Mouse (Mus musculus) layer of hippocampus, adult 8-10 months (tissue): ENCODE measurements at regions not wholly inside any gene's neighbourhood (a gene's known extent, or its start where the extent isn't known, plus 50 kb on each side); places are given as distances from the start of the nearest gene placed in this dataset.
"Not testable (repeated sequence)": the region's sequence is repeated elsewhere in the genome, so short reads cannot be mapped to it uniquely, and the experiment has no call there.

Experiments
- DNase-seq, 2 experiments: peaks; one replicate each; pipeline ENCODE4 v3.0.0; 2022; ENCODE audit warnings: low spot score in 2 of 2

GRCm38 (mm10) chr3:5806947-5807575, 56.5 kb downstream of the Gm8797 start:
- DNase-seq = no peak

- no peak for DNase-seq
Observed at GRCm38 (mm10) chr3:5811071-5811590, 60.5 kb downstream of the Gm8797 start.

GRCm38 (mm10) chr3:5820243-5820642, 69.6 kb downstream of the Gm8797 start:
- DNase-seq = not testable (repeated sequence)

GRCm38 (mm10) chr3:5860237-5860636, 109.6 kb downstream of the Gm8797 start:
- peak; percentile 100 for DNase-seq

- DNase-seq = no peak
Observed at GRCm38 (mm10) chr3:5870407-5870806, 119.8 kb downstream of the Gm8797 start.

- no peak for DNase-seq
Observed at GRCm38 (mm10) chr3:5879113-5879512, 128.5 kb downstream of the Gm8797 start.

GRCm38 (mm10) chr3:5917536-5917935, 166.9 kb downstream of the Gm8797 start:
- DNase-seq = no peak

- not testable (repeated sequence) for DNase-seq
Observed at GRCm38 (mm10) chr3:5950243-5950642, 199.6 kb downstream of the Gm8797 start.

GRCm38 (mm10) chr3:5989011-5989645, 238.5 kb downstream of the Gm8797 start:
- DNase-seq = not testable (repeated sequence)

- DNase-seq = no peak
Observed at GRCm38 (mm10) chr3:6004423-6004822, 253.8 kb downstream of the Gm8797 start.

GRCm38 (mm10) chr3:6018749-6019148, 268.1 kb downstream of the Gm8797 start:
- no peak for DNase-seq

- not testable (repeated sequence) for DNase-seq
Observed at GRCm38 (mm10) chr3:6041325-6041724, 290.7 kb downstream of the Gm8797 start.

- no peak for DNase-seq
Observed at GRCm38 (mm10) chr3:6049472-6050045, 299.0 kb downstream of the Gm8797 start.

- DNase-seq = no peak
Observed at GRCm38 (mm10) chr3:6051901-6052300, 301.3 kb downstream of the Gm8797 start.

GRCm38 (mm10) chr3:6083855-6084254, 333.2 kb downstream of the Gm8797 start:
- no peak for DNase-seq

- no peak for DNase-seq
Observed at GRCm38 (mm10) chr3:6087267-6087666, 336.7 kb downstream of the Gm8797 start.

GRCm38 (mm10) chr3:6093931-6094330, 343.3 kb downstream of the Gm8797 start:
- DNase-seq = no peak

- not testable (repeated sequence) for DNase-seq
Observed at GRCm38 (mm10) chr3:6094410-6094809, 343.8 kb downstream of the Gm8797 start.

- no peak for DNase-seq
Observed at GRCm38 (mm10) chr3:6100863-6101262, 350.3 kb downstream of the Gm8797 start.

GRCm38 (mm10) chr3:6102866-6103265, 352.3 kb downstream of the Gm8797 start:
- DNase-seq = no peak

- no peak for DNase-seq
Observed at GRCm38 (mm10) chr3:6106659-6107058, 356.1 kb downstream of the Gm8797 start.

- no peak for DNase-seq
Observed at GRCm38 (mm10) chr3:6107377-6108155, 357.0 kb downstream of the Gm8797 start.
